Mouse (Mus musculus) stomach, embryonic 15.5 days (tissue): ENCODE results near the gene Cyp3a16. TPM values are rescaled to one million over a fixed set of nuclear protein-coding genes. Genes with fewer than 3 reads are reported as not detected.
"Not testable (repeated sequence)": the region's sequence is repeated elsewhere in the genome, so short reads cannot be mapped to it uniquely, and the experiment has no call there.

Experiments used
- ATAC-seq: fragments of 200-750 bp; cut with Nextera tagmentation; 2 replicates; pipeline ENCODE4 v1.8.0; 2017; ENCODE audit warnings: low read depth, moderate number of reproducible peaks, moderate TSS enrichment; ENCODE audit not compliant: insufficient read depth, low FRiP score
- H3K27ac ChIP-seq: fragments of 300-500 bp; sonication (generic); 2 replicates; pipeline ENCODE4 v1.5.1; 2015; ENCODE audit warnings: mild to moderate bottlenecking, inconsistent platforms
- H3K27me3 ChIP-seq: fragments of 300-500 bp; sonication (generic); replicated peaks from 2 replicates; pipeline ENCODE4 v1.6.1; 2015; ENCODE audit warnings: inconsistent platforms
- H3K36me3 ChIP-seq: fragments of 300-500 bp; sonication (generic); 2 replicates; pipeline ENCODE4 v1.6.1; 2015; ENCODE audit warnings: inconsistent platforms
- H3K4me1 ChIP-seq: fragments of 300-500 bp; sonication (generic); 2 replicates; pipeline ENCODE4 v1.6.1; 2015; ENCODE audit warnings: inconsistent platforms
- H3K4me2 ChIP-seq: fragments of 300-500 bp; sonication (generic); 2 replicates; pipeline ENCODE4 v1.6.1; 2015; ENCODE audit warnings: mild to moderate bottlenecking, inconsistent platforms
- H3K4me3 ChIP-seq: fragments of 300-500 bp; sonication (generic); replicated peaks from 2 replicates; pipeline ENCODE4 v1.5.1; 2015; ENCODE audit warnings: inconsistent platforms
- H3K9ac ChIP-seq: fragments of 300-500 bp; sonication (generic); 2 replicates; pipeline ENCODE4 v1.6.1; 2015; ENCODE audit warnings: inconsistent platforms
- H3K9me3 ChIP-seq: fragments of 300-500 bp; sonication (generic); 2 replicates; pipeline ENCODE4 v1.6.1; 2016; ENCODE audit warnings: inconsistent platforms
- WGBS: fragments of 180-500 bp; shearing (Covaris S2); methylation state at CpG from one replicate; pipeline ENCODE4 v1.1.7; 2015; 5-methylcytosine and 5-hydroxymethylcytosine counted together
- polyA plus RNA-seq: library from polyadenylated mRNA; unstranded; fragments of >200 nt; fragmentation: Nextera tagmentation; extraction: Ambion mirVana; gene quantifications from 2 replicates; pipeline ENCODE4 v1.2.1, GENCODE M21; 2015

Gene Cyp3a16
- 0.19 and 0.32 TPM in 2 replicates for polyA plus RNA-seq

GRCm38 (mm10) chr5:145469623-145470022, at the start of gene Cyp3a16:
Gene Cyp3a16, minus strand, starts transcription at chr5:145469723.
- not testable (repeated sequence) for H3K4me2 ChIP-seq, H3K9me3 ChIP-seq, H3K27ac ChIP-seq, H3K27me3 ChIP-seq, H3K36me3 ChIP-seq, H3K4me3 ChIP-seq, H3K9ac ChIP-seq, ATAC-seq, H3K4me1 ChIP-seq
- 73% methylated on average over 2 of the region's 2 CpGs for WGBS

GRCm38 (mm10) chr5:145490300-145490699, 20.8 kb upstream of the Cyp3a16 start:
- Histone ChIP-seq H3K9ac (no peak overlapping the region), H3K4me3 (no peak overlapping the region), H3K4me1 (no peaks in the 10 kb centered on the region), H3K4me2 (no peak overlapping the region), H3K36me3 (no peaks in the 10 kb centered on the region), H3K27ac (no peak overlapping the region), H3K27me3 (no peaks in the 10 kb centered on the region), H3K9me3 (no peaks in the 10 kb centered on the region)
- no CpG with 5 or more reads among the region's 6 CpGs for WGBS
- no peak for ATAC-seq

- Histone ChIP-seq H3K4me2 (no peak overlapping the region), H3K4me3 (no peak overlapping the region), H3K36me3 (no peaks in the 10 kb centered on the region), H3K9me3 (no peaks in the 10 kb centered on the region), H3K27ac (no peak overlapping the region), H3K9ac (no peak overlapping the region), H3K4me1 (no peaks in the 10 kb centered on the region), H3K27me3 (no peaks in the 10 kb centered on the region)
- WGBS, result 59% methylated on average over 5 of the region's 5 CpGs
- ATAC-seq, result no peak
Observed at GRCm38 (mm10) chr5:145464304-145465088, 5.0 kb downstream of the Cyp3a16 start.

GRCm38 (mm10) chr5:145462321-145462720, 7.2 kb downstream of the Cyp3a16 start:
- ATAC-seq, result no peak
- Histone ChIP-seq H3K27ac (no peak overlapping the region), H3K4me2 (no peak overlapping the region), H3K4me3 (no peak overlapping the region), H3K4me1 (no peaks in the 10 kb centered on the region), H3K9me3 (no peaks in the 10 kb centered on the region), H3K27me3 (no peaks in the 10 kb centered on the region), H3K36me3 (no peaks in the 10 kb centered on the region), H3K9ac (no peak overlapping the region)
- WGBS, result 76% methylated on average over 4 of the region's 4 CpGs

GRCm38 (mm10) chr5:145454389-145454788, 15.1 kb downstream of the Cyp3a16 start:
- WGBS, result 80% methylated on average over 4 of the region's 4 CpGs
- no peaks in the 10 kb centered on the region; the same call in 1 of the 2 replicates for H3K9me3 ChIP-seq
- H3K27me3 ChIP-seq, result no peaks in the 10 kb centered on the region
- H3K27ac ChIP-seq, result no peak overlapping the region
- no peaks in the 10 kb centered on the region for H3K36me3 ChIP-seq
- no peak overlapping the region for H3K9ac ChIP-seq
- H3K4me1 ChIP-seq, result no peaks in the 10 kb centered on the region
- no peak overlapping the region for H3K4me3 ChIP-seq
- ATAC-seq, result no peak
- no peak overlapping the region for H3K4me2 ChIP-seq

GRCm38 (mm10) chr5:145433688-145434087, 35.8 kb downstream of the Cyp3a16 start:
- Histone ChIP-seq H3K27ac (no peak overlapping the region), H3K9ac (no peak overlapping the region), H3K4me1 (no peaks in the 10 kb centered on the region), H3K4me3 (no peak overlapping the region), H3K27me3 (no peaks in the 10 kb centered on the region), H3K9me3 (no peaks in the 10 kb centered on the region), H3K36me3 (no peaks in the 10 kb centered on the region), H3K4me2 (no peak overlapping the region)
- 78% methylated on average over 1 of the region's 1 CpGs for WGBS
- ATAC-seq, result no peak

GRCm38 (mm10) chr5:145431004-145431403, 38.5 kb downstream of the Cyp3a16 start:
- Histone ChIP-seq H3K36me3 (no peaks in the 10 kb centered on the region), H3K4me2 (no peak overlapping the region), H3K9ac (no peak overlapping the region), H3K9me3 (no peaks in the 10 kb centered on the region), H3K27me3 (no peaks in the 10 kb centered on the region), H3K27ac (no peak overlapping the region), H3K4me3 (no peak overlapping the region), H3K4me1 (no peaks in the 10 kb centered on the region)
- ATAC-seq, result no peak

GRCm38 (mm10) chr5:145422287-145422686, 47.2 kb downstream of the Cyp3a16 start:
- WGBS, result 73% methylated on average over 1 of the region's 1 CpGs
- H3K9ac ChIP-seq, result no peak overlapping the region
- no peak overlapping the region for H3K4me3 ChIP-seq
- H3K27ac ChIP-seq, result no peak overlapping the region
- ATAC-seq, result no peak
- H3K27me3 ChIP-seq, result no peaks in the 10 kb centered on the region
- H3K4me1 ChIP-seq, result no peaks in the 10 kb centered on the region
- no peaks in the 10 kb centered on the region for H3K9me3 ChIP-seq
- H3K4me2 ChIP-seq, result no peak overlapping the region
- no peaks in the 10 kb centered on the region for H3K36me3 ChIP-seq

- not testable (repeated sequence) for H3K9ac ChIP-seq, H3K27ac ChIP-seq, H3K4me2 ChIP-seq, H3K36me3 ChIP-seq, H3K9me3 ChIP-seq, ATAC-seq, H3K4me1 ChIP-seq, H3K4me3 ChIP-seq, H3K27me3 ChIP-seq
- WGBS, result 83% methylated on average over 9 of the region's 9 CpGs
Observed at GRCm38 (mm10) chr5:145415416-145415815, 54.1 kb downstream of the Cyp3a16 start.

Other genes starting within 250 kb of the Cyp3a16 start
- 28.7 and 31.2 TPM in 2 replicates for gene Zfp655, start 238.0 kb downstream of the Cyp3a16 start, polyA plus RNA-seq
- gene Zscan25, start 189.2 kb downstream of the Cyp3a16 start, polyA plus RNA-seq, result 0.68 and 0.85 TPM in 2 replicates
- gene Cyp3a57, start 124.4 kb downstream of the Cyp3a16 start, polyA plus RNA-seq, result not detected in 2 replicates
- not detected in 2 replicates for gene Cyp3a41b, start 115.0 kb upstream of the Cyp3a16 start, polyA plus RNA-seq